18 mouse cellular contexts compared by ENCODE assay signal in genomic region chr5:35147963-35148767, GRCm38 (mm10). TPM values are rescaled to one million over a fixed set of nuclear protein-coding genes. Genes with fewer than 3 reads are reported as not detected.
A peak's percentile ranks its signal among the peaks of the same experiment; 100 is the strongest.
DNase-seq lines count a peak whose midpoint lies in the region; ATAC-seq and TF ChIP-seq lines count a peak whose summit lies in the region.
"Had no signal": no experiment of that assay in that cellular context is flagged by ENCODE, and none has a peak within 500 bp of the region (broad histone marks: within the 10 kb centered on the region; RNA-seq: fewer than 3 reads in every experiment).

No protein-coding gene starts in this region.

- H3K9me3 ChIP-seq in midbrain, postnatal 0 days (ENCODE audit: low read length), result no peaks in the 10 kb centered on the region
- no peaks in the 10 kb centered on the region for H3K9me3 ChIP-seq in midbrain, embryonic 16.5 days (replicated peaks; ENCODE audit: control insufficient read depth, low read length, poor library complexity, severe bottlenecking)
- no peaks in the 10 kb centered on the region for H3K9me3 ChIP-seq in hindbrain, embryonic 15.5 days
- H3K9me3 ChIP-seq: heart, embryonic 13.5 days; limb, embryonic 10.5 days; lung, embryonic 15.5 days had no signal

- no peak for TF ChIP-seq CTCF in midbrain, postnatal 0 days (IDR thresholded peaks at IDR 0.05)
- no peak for TF ChIP-seq CTCF in thymus, adult 2 months (IDR thresholded peaks at IDR 0.05; ENCODE audit: borderline replicate concordance, control insufficient read depth, extremely low read depth, insufficient read depth, low read length, poor library complexity)

- DNase-seq in cerebellum, adult 11-12 months, result peak; percentile 75
- no peak for DNase-seq in cerebellum, adult 8-10 months
- DNase-seq in midbrain, postnatal 0 days (ENCODE audit: low spot score), result peak; percentile 90
- peak; percentile 95 to 97 for DNase-seq in cerebellum, postnatal 14 days
- no peak for DNase-seq in thymus, adult 2 months
- DNase-seq: adrenal gland, adult 2 months; gastrocnemius, adult 2 months; heart, postnatal 36 days; thymus, adult 18-20 months had no signal

- H3K4me2 ChIP-seq in midbrain, postnatal 0 days (ENCODE audit: low read depth, low read length, poor library complexity, severe bottlenecking), result no peak overlapping the region
- H3K4me2 ChIP-seq in midbrain, embryonic 16.5 days (ENCODE audit: low read length), result no peak overlapping the region
- no peak overlapping the region for H3K4me2 ChIP-seq in hindbrain, embryonic 15.5 days
- H3K4me2 ChIP-seq: embryonic facial prominence, embryonic 13.5 days; heart, embryonic 13.5 days; liver, embryonic 11.5 days; lung, embryonic 15.5 days had no signal

- no peak for TF ChIP-seq POLR2A in thymus, adult 2 months (IDR thresholded peaks at IDR 0.05; ENCODE audit: control insufficient read depth, extremely low read depth, insufficient read depth, low read length, poor library complexity)

- H3K27ac ChIP-seq in midbrain, postnatal 0 days (ENCODE audit: low read depth, low read length), result no peak overlapping the region
- H3K27ac ChIP-seq in midbrain, embryonic 16.5 days (ENCODE audit: low read length), result no peak overlapping the region
- H3K27ac ChIP-seq in hindbrain, embryonic 15.5 days (replicated peaks), result peak overlapping the region; percentile 56
- no peak overlapping the region for H3K27ac ChIP-seq in thymus, adult 2 months (ENCODE audit: control insufficient read depth, insufficient read depth, low read length)
- H3K27ac ChIP-seq: embryonic facial prominence, embryonic 13.5 days; gastrocnemius, adult 2 months; lung, embryonic 15.5 days had no signal

- no peaks in the 10 kb centered on the region for H3K4me1 ChIP-seq in midbrain, postnatal 0 days (ENCODE audit: insufficient read depth, low read length)
- 0 out of 2 replicates have a peak, but pooled peaks cover 2% of the 10 kb centered on the region for H3K4me1 ChIP-seq in midbrain, embryonic 16.5 days (ENCODE audit: control insufficient read depth, insufficient read depth, low read length)
- peaks cover 23% of the 10 kb centered on the region for H3K4me1 ChIP-seq in hindbrain, embryonic 15.5 days (replicated peaks)
- H3K4me1 ChIP-seq in thymus, adult 2 months (replicated peaks; ENCODE audit: control insufficient read depth, insufficient read depth, low read length), result no peaks in the 10 kb centered on the region

- no peak overlapping the region for H3K9ac ChIP-seq in midbrain, postnatal 0 days (replicated peaks; ENCODE audit: low read length, poor library complexity, severe bottlenecking)
- H3K9ac ChIP-seq in midbrain, embryonic 16.5 days (ENCODE audit: low read depth, low read length), result no peak overlapping the region
- H3K9ac ChIP-seq in hindbrain, embryonic 15.5 days, result no peak overlapping the region
- H3K9ac ChIP-seq: embryonic facial prominence, embryonic 13.5 days; heart, embryonic 13.5 days; lung, embryonic 15.5 days had no signal

- H3K36me3 ChIP-seq in midbrain, postnatal 0 days (ENCODE audit: insufficient read depth, low read length), result no peaks in the 10 kb centered on the region
- no peaks in the 10 kb centered on the region for H3K36me3 ChIP-seq in midbrain, embryonic 16.5 days (ENCODE audit: control insufficient read depth, insufficient read depth, low read length)
- no peaks in the 10 kb centered on the region for H3K36me3 ChIP-seq in hindbrain, embryonic 15.5 days
- no peaks in the 10 kb centered on the region for H3K36me3 ChIP-seq in thymus, adult 2 months (ENCODE audit: control insufficient read depth, insufficient read depth, low read length)
- H3K36me3 ChIP-seq: embryonic facial prominence, embryonic 13.5 days; heart, embryonic 13.5 days; limb, embryonic 10.5 days; lung, embryonic 15.5 days had no signal

- ATAC-seq in midbrain, postnatal 0 days (ENCODE audit: low FRiP score), result 0 out of 2 replicates have a peak, but pooled peaks have one; percentile 20
- no peak for ATAC-seq in midbrain, embryonic 16.5 days
- ATAC-seq in hindbrain, embryonic 15.5 days (ENCODE audit: low FRiP score, low read depth), result peak; percentile 69
- ATAC-seq in frontal cortex, adult (ENCODE audit: low TSS enrichment), result no peak
- ATAC-seq: intestine, embryonic 16.5 days had no signal

- WGBS in midbrain, postnatal 0 days, result 60% methylated on average over 8 of the region's 8 CpGs
- WGBS in midbrain, embryonic 16.5 days, result 53% methylated on average over 8 of the region's 8 CpGs
- WGBS in hindbrain, embryonic 15.5 days, result 40% methylated on average over 8 of the region's 8 CpGs
- 83% methylated on average over 8 of the region's 8 CpGs for WGBS in thymus, adult 2 months

- no peaks in the 10 kb centered on the region for H3K27me3 ChIP-seq in midbrain, postnatal 0 days (ENCODE audit: insufficient read depth, low read length)
- H3K27me3 ChIP-seq in midbrain, embryonic 16.5 days (ENCODE audit: control insufficient read depth, insufficient read depth, low read depth, low read length), result no peaks in the 10 kb centered on the region
- H3K27me3 ChIP-seq in hindbrain, embryonic 15.5 days, result no peaks in the 10 kb centered on the region
- H3K27me3 ChIP-seq in thymus, adult 2 months (ENCODE audit: control insufficient read depth, insufficient read depth, low read length), result no peaks in the 10 kb centered on the region
- H3K27me3 ChIP-seq: embryonic facial prominence, embryonic 13.5 days; heart, embryonic 13.5 days; lung, embryonic 15.5 days had no signal

- no peak overlapping the region for H3K4me3 ChIP-seq in midbrain, postnatal 0 days (ENCODE audit: low read depth, low read length)
- H3K4me3 ChIP-seq in midbrain, embryonic 16.5 days (ENCODE audit: low read depth, low read length), result no peak overlapping the region
- no peak overlapping the region for H3K4me3 ChIP-seq in hindbrain, embryonic 15.5 days
- H3K4me3 ChIP-seq in thymus, adult 2 months (ENCODE audit: control insufficient read depth, insufficient read depth, low read length), result no peak overlapping the region
- H3K4me3 ChIP-seq: embryonic facial prominence, embryonic 13.5 days; gastrocnemius, adult 2 months; heart, embryonic 13.5 days; limb, embryonic 10.5 days; lung, embryonic 15.5 days had no signal

RNA-seq across cellular contexts. Expression of gene Lrpap1, which starts 42.6 kb away (rescaled TPM):
- 78.9 and 89.1 TPM in 2 replicates for total RNA-seq in midbrain, postnatal 0 days (2014; rRNA removed)
- polyA plus RNA-seq in midbrain, postnatal 0 days (2015; fragmentation: Nextera tagmentation; extraction: Ambion mirVana), result 177 and 189 TPM in 2 replicates
- polyA plus RNA-seq in midbrain, embryonic 16.5 days (2015; fragmentation: Nextera tagmentation; extraction: Ambion mirVana), result 133 and 141 TPM in 2 replicates
- 145 and 146 TPM in 2 replicates for polyA plus RNA-seq in hindbrain, embryonic 15.5 days (2015; fragmentation: Nextera tagmentation; extraction: Ambion mirVana)
- 18.9 and 24.4 TPM in 2 replicates for polyA plus RNA-seq in thymus, adult 2 months (2012; rRNA removed)

Comparison
In these comparisons a context has a peak if more than half of its experiments do, and no peak if none do; other contexts are left out.
1. DNase-seq: peak in cerebellum, adult 11-12 months (single experiment), midbrain, postnatal 0 days (single experiment) and cerebellum, postnatal 14 days (2 of 2); none in cerebellum, adult 8-10 months (single experiment) and thymus, adult 2 months (single experiment).
2. ATAC-seq: peak in midbrain, postnatal 0 days (single experiment) and hindbrain, embryonic 15.5 days (single experiment); none in midbrain, embryonic 16.5 days (single experiment) and frontal cortex, adult (single experiment).